Mouse (Mus musculus) gastrocnemius, postnatal 14 days (tissue): ENCODE results near the gene Dhx58. TPM values are rescaled to one million over a fixed set of nuclear protein-coding genes. Genes with fewer than 3 reads are reported as not detected.

Source experiments
- DNase-seq: peaks from one replicate; pipeline ENCODE4 v3.0.0; 2021; ENCODE audit warnings: mixed read lengths
- intact Hi-C: fragments of 180-260 bp; cut with DNase I; formaldehyde crosslinking; loops from one replicate; pipeline ENCODE4 v1.15.1; 2025; ENCODE audit warnings: low total_unique reads
- total RNA-seq, 2 experiments: library from RNA; stranded (reverse); gene quantifications; 2 replicates each; pipeline ENCODE4 v1.2.3; 2021

Gene Dhx58
- total RNA-seq, 2 experiments from 2014 or later = 0.35 to 0.39 TPM

- no peak for DNase-seq
- intact Hi-C loops = no loop called here
Measured at GRCm38 (mm10) chr11:100727201-100727600, 23.1 kb upstream of the Dhx58 start.

DNA sequence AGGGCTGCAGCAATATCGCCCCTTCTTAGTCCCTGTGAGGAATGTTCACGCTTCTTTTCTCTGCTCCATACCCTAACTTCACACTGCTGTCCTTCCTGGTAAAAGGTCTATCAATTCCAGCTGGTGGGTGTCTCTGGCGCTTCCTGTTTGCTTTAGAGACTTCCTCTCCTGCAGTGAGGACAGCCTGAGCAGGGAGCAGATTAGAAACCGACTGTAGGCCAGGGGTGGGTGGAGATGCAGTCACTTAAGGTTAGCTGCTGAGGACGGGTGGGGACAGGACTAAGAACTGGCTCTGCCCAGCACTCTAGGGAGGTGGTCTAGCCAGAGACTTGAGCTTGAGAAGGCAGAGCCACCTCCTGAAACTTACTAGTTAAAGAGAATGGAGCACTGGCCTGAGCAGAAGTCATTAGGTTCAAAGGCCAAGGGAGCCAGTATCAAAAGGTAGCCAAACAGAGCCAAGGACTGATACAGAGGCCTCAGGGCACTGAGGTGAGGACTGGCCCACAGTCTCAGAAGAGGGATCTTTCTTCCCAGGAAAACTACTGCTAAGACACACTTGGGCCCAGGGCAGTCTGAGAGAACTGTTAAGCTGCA lies 20.9 kb upstream of the Dhx58 start:
- intact Hi-C loops = no loop called here
- no peak for DNase-seq

DNA sequence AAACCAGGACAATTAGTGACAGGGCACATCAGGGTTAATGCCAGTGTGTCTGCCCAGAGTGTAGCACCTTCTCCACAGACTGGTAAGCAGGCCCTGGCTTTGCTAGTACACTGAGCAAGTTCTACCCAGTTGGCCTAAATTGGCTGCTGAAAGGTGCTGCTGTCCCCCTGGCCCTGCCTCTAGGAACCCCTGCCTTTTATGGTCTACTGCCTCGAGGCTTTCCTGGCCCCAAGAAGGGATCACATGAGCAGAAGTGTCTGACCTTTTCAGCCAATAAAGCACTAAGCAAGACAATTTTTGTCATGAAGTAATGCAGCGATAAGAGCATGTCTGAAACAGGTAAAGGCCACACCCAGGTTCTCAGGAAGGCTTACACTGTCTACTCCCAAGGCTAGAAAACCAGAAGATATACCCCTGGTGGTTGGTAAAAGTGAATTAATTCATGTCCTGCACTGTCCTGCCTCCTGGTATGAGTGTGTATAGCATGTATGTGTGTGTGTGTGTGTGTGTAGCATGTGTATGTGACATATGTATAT lies 18.5 kb upstream of the Dhx58 start:
- intact Hi-C loops = no loop called here
- no peak for DNase-seq

- no peak for DNase-seq
- intact Hi-C loops = no loop called here
Measured at GRCm38 (mm10) chr11:100721776-100722492, 17.9 kb upstream of the Dhx58 start.

DNA sequence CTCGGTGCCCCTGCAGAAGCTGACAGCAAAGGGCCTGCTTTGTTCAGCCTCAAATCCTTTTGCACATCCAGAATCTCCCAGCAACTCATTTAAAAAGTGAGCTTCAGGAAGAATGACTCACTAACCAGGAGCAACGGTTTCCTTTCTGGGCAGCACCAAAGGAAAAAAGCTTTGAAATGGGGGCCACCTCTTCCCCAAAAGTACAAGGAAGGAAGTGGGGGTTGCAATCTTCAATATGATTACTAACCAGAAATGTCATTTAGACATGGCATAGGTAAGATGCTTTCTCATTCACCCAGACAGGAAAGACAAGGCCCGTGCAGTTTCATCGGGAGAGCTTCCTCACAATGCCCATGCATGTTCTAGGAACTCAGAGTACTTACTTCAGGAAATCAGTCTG lies 17.2 kb upstream of the Dhx58 start:
- intact Hi-C loops = no loop called here
- DNase-seq = no peak

DNA sequence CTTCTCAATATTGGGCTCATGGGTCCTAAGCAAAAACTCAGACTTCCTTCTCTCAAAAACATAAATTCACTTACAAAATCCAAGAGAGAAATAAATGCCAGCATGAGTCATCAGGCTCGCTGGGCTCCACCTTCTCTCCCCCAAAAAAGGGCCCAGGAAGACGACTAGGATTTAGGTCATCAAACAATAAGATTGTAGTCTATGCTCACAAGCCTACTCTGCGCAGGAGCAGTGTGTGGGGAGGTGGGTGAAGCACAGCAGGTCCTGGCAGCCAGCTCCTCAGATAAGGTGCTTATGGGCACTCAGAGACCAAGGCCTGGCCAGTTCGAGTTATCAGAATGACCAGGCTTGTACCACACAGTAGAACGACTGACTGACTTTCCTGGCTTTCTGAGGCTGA lies 16.3 kb upstream of the Dhx58 start:
- DNase-seq = no peak

GRCm38 (mm10) chr11:100719893-100720292 lies 15.8 kb upstream of the Dhx58 start:
- DNase-seq = no peak
- intact Hi-C loops = no loop called here

More for the DNA sequence above, 16.3 kb upstream of the Dhx58 start:
- intact Hi-C loops = no loop called here

GRCm38 (mm10) chr11:100719312-100719711 lies 15.2 kb upstream of the Dhx58 start:
- intact Hi-C loops = no loop called here
- no peak for DNase-seq

- no peak for DNase-seq
- intact Hi-C loops = no loop called here
Measured at GRCm38 (mm10) chr11:100718866-100719265, 14.8 kb upstream of the Dhx58 start.

- DNase-seq = no peak
- intact Hi-C loops = no loop called here
Measured at GRCm38 (mm10) chr11:100718462-100718861, 14.4 kb upstream of the Dhx58 start.

DNA sequence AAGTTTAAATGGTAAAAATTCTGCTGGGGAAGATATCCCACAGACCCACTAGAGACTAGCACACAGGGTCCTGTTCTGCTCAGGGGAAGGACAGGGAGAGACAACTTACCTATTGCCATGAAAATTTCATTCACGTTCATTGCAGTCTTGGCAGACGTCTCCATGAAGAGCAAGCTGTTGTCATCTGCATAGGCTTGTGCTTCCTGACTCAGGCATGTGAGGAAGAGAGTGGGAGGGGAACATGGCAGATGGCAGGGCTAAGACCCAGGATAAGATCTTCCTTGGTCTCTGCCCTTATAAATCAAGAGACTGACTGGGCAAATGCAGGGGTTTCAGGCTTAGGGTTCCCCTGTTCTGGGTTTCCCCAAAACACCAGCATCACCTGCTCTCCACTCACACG lies 12.6 kb upstream of the Dhx58 start:
- intact Hi-C loops = no loop called here
- DNase-seq = no peak

DNA sequence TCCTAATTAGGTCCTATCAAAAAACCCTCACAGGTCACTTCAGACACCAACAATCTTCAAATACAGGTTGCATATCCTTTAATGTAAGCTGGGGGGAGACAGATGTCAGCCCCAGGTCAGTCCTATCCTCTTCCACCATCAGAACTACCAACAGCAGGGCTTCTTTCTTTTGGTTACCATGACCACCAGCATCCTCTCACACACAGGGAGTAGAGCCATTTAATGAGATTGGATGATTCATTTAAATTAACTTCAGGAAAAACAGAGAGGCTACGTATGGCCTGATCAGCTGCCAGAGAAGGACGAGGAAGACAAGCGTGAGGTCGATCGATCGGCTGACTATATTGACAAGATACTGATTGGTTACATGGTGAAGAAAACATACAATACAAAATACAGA lies 10.9 kb upstream of the Dhx58 start:
- intact Hi-C loops = loop anchor here (2.0 kb wide), 1 partner anchor 46 kb away; no protein-coding TSS in a partner anchor
- no peak for DNase-seq

DNA sequence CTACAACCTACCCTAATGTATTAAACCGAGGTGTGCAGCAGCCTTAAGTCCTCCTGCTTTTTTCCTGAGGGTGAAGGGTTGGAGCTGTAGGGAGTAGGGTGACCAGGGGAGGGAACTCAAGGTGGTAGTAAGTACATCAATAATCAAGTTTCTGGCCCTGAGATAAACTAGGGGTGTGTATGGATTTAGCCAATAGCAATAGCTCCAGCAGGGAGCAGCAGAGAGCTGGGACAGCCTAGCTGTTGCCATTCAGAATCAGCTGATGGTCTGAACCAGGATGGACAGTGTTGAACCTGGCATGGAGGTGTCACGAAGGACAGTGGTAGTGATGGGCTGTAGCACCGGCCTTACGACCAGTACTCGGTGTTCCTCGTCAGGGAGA lies 10.5 kb upstream of the Dhx58 start:
- peak; percentile 83 for DNase-seq

DNA sequence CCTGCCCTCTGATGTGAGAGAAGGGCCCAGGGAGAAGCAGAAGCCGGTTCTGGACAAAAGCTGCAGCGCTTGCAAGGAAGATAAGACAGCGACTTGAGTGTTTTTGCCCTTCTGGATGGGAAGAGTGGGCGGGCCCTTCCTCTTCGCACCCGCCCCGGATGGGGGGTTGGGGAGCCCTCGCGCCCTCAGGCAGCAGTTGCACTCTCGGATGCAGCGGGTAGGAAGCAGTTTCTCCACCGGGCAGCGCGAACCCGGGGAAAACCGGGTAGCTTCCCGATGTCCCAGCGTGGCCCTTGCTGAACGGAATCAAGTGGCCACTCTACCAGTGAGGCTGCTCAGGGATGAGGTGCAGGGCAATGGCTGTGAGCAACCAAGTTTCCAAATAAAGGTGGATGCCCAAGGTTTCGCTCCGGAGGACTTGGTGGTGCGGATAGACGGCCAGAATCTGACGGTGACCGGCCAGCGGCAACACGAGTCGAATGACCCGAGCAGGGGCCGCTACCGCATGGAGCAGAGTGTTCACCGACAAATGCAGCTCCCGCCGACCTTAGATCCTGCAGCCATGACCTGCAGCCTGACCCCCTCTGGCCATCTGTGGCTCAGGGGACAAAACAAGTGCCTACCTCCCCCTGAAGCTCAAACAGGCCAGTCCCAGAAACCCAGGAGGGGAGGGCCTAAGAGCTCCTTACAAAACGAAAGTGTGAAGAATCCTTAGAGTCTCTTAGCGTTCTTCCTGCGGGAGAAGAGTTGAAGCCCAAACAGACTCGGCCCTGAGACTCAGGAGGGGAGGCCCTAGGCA lies 9.9 kb upstream of the Dhx58 start, which contains the start of gene Hspb9:
TSS of gene Hspb9 (plus strand) at position 116 of the 799 bp plus-strand sequence.
- intact Hi-C loops = loop anchor here (2.0 kb wide), 1 partner anchor 47 kb away; no protein-coding TSS in a partner anchor
- DNase-seq = peak; percentile 70

More for the DNA sequence above, 10.5 kb upstream of the Dhx58 start:
- intact Hi-C loops = loop anchor here (2.0 kb wide), 1 partner anchor 46 kb away; no protein-coding TSS in a partner anchor

GRCm38 (mm10) chr11:100713174-100713573 lies 9.1 kb upstream of the Dhx58 start:
- intact Hi-C loops = no loop called here
- no peak for DNase-seq

DNA sequence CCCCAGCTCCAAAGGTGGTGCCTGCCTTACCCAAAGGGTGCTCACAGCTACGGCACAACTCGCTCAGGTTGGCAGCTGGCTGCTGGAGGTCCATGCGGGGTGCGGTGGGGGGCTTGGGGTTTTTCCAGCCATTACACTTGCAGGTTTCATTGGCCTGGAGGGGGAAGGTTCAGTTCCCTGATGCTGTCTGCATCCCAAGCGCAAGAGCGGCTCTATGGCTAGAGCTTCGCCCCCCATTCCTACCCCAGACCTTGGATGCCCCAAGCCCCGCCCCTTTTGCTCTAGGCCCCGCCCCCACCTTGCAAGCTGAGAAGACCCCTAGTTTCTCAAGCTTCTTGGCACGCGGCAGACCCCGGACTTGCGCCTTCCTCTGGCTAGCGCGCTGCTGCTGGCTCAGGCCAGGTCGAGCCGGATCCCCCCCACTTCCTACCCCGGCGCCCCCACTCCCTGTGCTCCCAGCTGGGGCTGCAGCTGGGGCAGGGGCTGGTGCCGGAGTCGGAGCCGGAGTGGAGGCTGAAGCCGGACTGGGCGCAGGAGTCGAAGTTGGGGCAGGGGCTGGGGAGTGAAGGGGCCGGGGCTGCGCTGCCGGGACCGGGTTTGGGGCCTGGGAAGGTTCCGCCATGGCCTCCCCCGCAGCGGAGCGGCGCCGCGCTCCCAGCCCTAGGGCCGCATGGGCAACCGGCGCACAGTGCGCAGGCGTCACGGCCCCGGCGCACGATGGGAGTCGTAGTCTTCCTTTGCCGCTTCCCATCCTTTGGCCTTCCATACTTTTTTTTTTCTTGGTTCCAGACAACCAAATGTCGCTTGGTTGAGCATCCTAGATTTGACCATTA lies 7.9 kb upstream of the Dhx58 start, which contains the start of gene Kat2a:
TSS of gene Kat2a (minus strand) at position 683 of the 833 bp plus-strand sequence.
- intact Hi-C loops = no loop called here
- DNase-seq = peak; percentile 88

- no peak for DNase-seq
- intact Hi-C loops = no loop called here
Measured at GRCm38 (mm10) chr11:100710977-100711376, 6.9 kb upstream of the Dhx58 start.

- DNase-seq = no peak
- intact Hi-C loops = no loop called here
Measured at GRCm38 (mm10) chr11:100710528-100710927, 6.5 kb upstream of the Dhx58 start.

GRCm38 (mm10) chr11:100709201-100709810 lies 5.2 kb upstream of the Dhx58 start:
- no peak for DNase-seq
- intact Hi-C loops = no loop called here
